Mouse (Mus musculus) liver, adult 2 months (tissue): ENCODE measurements at regions not wholly inside any gene's neighbourhood (a gene's known extent, or its start where the extent isn't known, plus 50 kb on each side); places are given as distances from the start of the nearest gene placed in this dataset.

ENCODE experiments used
- CTCF ChIP-seq: fragments of 200-500 bp; IDR thresholded peaks from 2 replicates; pipeline ENCODE4 v1.5.1; 2011; ENCODE audit warnings: low read depth, low read length, control low read depth
- POLR2A ChIP-seq: fragments of 200-500 bp; IDR thresholded peaks from 2 replicates; pipeline ENCODE4 v1.6.1; 2011; ENCODE audit warnings: low read length, control low read depth; ENCODE audit not compliant: insufficient read depth; ENCODE audit errors: extremely low read depth

DNA sequence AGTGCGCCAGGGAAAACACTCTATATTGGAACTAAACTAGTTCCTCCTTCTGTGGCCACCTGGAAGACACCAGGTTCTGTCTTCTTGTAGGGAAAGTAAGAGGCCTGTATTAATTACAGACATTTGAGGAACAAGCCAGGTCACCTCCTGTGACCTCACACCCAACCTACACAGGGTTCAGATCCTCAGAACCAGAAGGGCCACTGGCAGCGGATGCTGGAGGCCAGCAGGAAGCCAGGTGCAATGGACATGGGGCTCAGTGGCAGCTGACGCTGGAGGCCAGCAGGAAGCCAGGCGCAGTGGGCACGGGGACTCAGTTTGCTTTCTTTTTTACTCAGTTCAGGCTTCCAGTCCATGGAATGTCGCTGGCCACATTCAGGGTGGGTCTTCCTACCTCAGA, 77.1 kb downstream of the Zfp706 start:
- TF ChIP-seq POLR2A (no peak), CTCF (no peak)
